In genomic region chr4:88845334-88845733, GRCm38 (mm10) we compare ENCODE assay signal across 22 mouse cellular contexts. TPM values are rescaled to one million over a fixed set of nuclear protein-coding genes. Genes with fewer than 3 reads are reported as not detected.
A peak's percentile ranks its signal among the peaks of the same experiment; 100 is the strongest.
DNase-seq lines count a peak whose midpoint lies in the region; ATAC-seq and TF ChIP-seq lines count a peak whose summit lies in the region.
"Had no signal": no experiment of that assay in that cellular context is flagged by ENCODE, and none has a peak within 500 bp of the region (broad histone marks: within the 10 kb centered on the region; RNA-seq: fewer than 3 reads in every experiment).

No protein-coding gene starts in this region.

- H3K4me3 ChIP-seq in heart, adult 2 months = no peak overlapping the region
- H3K4me3 ChIP-seq in midbrain, postnatal 0 days (ENCODE audit: low read depth, low read length) = no peak overlapping the region
- H3K4me3 ChIP-seq in midbrain, embryonic 10.5 days = no peak overlapping the region
- H3K4me3 ChIP-seq in stomach, postnatal 0 days (ENCODE audit: low read depth, low read length) = no peak overlapping the region
- H3K4me3 ChIP-seq in neural tube, embryonic 15.5 days (replicated peaks) = no peak overlapping the region
- H3K4me3 ChIP-seq: embryonic facial prominence, embryonic 12.5 days; hindbrain, embryonic 15.5 days; limb, embryonic 12.5 days; midbrain, embryonic 12.5 days had no signal

- no peaks in the 10 kb centered on the region for H3K79me2 ChIP-seq in heart, adult 2 months (replicated peaks; ENCODE audit: control insufficient read depth, insufficient read depth, low read length)

- H3K9ac ChIP-seq in heart, adult 2 months (ENCODE audit: low read depth, low read length) = no peak overlapping the region
- no peak overlapping the region for H3K9ac ChIP-seq in midbrain, postnatal 0 days (replicated peaks; ENCODE audit: low read length, poor library complexity, severe bottlenecking)
- H3K9ac ChIP-seq in stomach, postnatal 0 days (ENCODE audit: low read length) = no peak overlapping the region
- H3K9ac ChIP-seq in neural tube, embryonic 15.5 days (replicated peaks) = no peak overlapping the region
- H3K9ac ChIP-seq: embryonic facial prominence, embryonic 12.5 days; hindbrain, embryonic 15.5 days; limb, embryonic 12.5 days; midbrain, embryonic 12.5 days had no signal

- TF ChIP-seq EP300 in heart, adult 2 months (IDR thresholded peaks at IDR 0.05; ENCODE audit: insufficient read depth, low read depth, low read length) = no peak
- TF ChIP-seq EP300 in stomach, postnatal 0 days (optimal IDR thresholded peaks at IDR 0.05) = no peak

- no peak overlapping the region for H3K4me2 ChIP-seq in midbrain, postnatal 0 days (ENCODE audit: low read depth, low read length, poor library complexity, severe bottlenecking)
- H3K4me2 ChIP-seq in stomach, postnatal 0 days (replicated peaks; ENCODE audit: low read depth) = no peak overlapping the region
- no peak overlapping the region for H3K4me2 ChIP-seq in neural tube, embryonic 15.5 days
- H3K4me2 ChIP-seq: embryonic facial prominence, embryonic 12.5 days; hindbrain, embryonic 15.5 days; limb, embryonic 12.5 days; midbrain, embryonic 12.5 days had no signal

- no peaks in the 10 kb centered on the region for H3K9me3 ChIP-seq in midbrain, postnatal 0 days (ENCODE audit: low read length)
- H3K9me3 ChIP-seq in midbrain, embryonic 10.5 days (replicated peaks) = no peaks in the 10 kb centered on the region
- H3K9me3 ChIP-seq in stomach, postnatal 0 days (ENCODE audit: control insufficient read depth, low read length) = no peaks in the 10 kb centered on the region
- no peaks in the 10 kb centered on the region for H3K9me3 ChIP-seq in neural tube, embryonic 15.5 days (replicated peaks)
- H3K9me3 ChIP-seq: embryonic facial prominence, embryonic 12.5 days; hindbrain, embryonic 15.5 days; limb, embryonic 12.5 days; midbrain, embryonic 12.5 days had no signal

- H3K27me3 ChIP-seq in heart, adult 2 months (ENCODE audit: control insufficient read depth, insufficient read depth, low read length) = no peaks in the 10 kb centered on the region
- H3K27me3 ChIP-seq in midbrain, postnatal 0 days (ENCODE audit: insufficient read depth, low read length) = no peaks in the 10 kb centered on the region
- 0 out of 2 replicates have a peak, but pooled peaks cover 5% of the 10 kb centered on the region for H3K27me3 ChIP-seq in midbrain, embryonic 10.5 days (ENCODE audit: low read depth, poor library complexity, severe bottlenecking)
- H3K27me3 ChIP-seq in stomach, postnatal 0 days (ENCODE audit: control insufficient read depth, insufficient read depth, low read length) = no peaks in the 10 kb centered on the region
- no peaks in the 10 kb centered on the region for H3K27me3 ChIP-seq in neural tube, embryonic 15.5 days (replicated peaks)
- H3K27me3 ChIP-seq: embryonic facial prominence, embryonic 12.5 days; hindbrain, embryonic 15.5 days; limb, embryonic 12.5 days; midbrain, embryonic 12.5 days had no signal

- 30% methylated on average over 2 of the region's 2 CpGs for WGBS in heart, adult 2 months
- 55% methylated on average over 2 of the region's 2 CpGs for WGBS in midbrain, postnatal 0 days
- 56% methylated on average over 2 of the region's 2 CpGs for WGBS in midbrain, embryonic 10.5 days
- 47% methylated on average over 2 of the region's 2 CpGs for WGBS in stomach, postnatal 0 days
- WGBS in neural tube, embryonic 15.5 days = 57% methylated on average over 2 of the region's 2 CpGs

- H3K36me3 ChIP-seq in heart, adult 2 months (ENCODE audit: control insufficient read depth, insufficient read depth, low read length) = no peaks in the 10 kb centered on the region
- H3K36me3 ChIP-seq in midbrain, postnatal 0 days (ENCODE audit: insufficient read depth, low read length) = no peaks in the 10 kb centered on the region
- no peaks in the 10 kb centered on the region for H3K36me3 ChIP-seq in midbrain, embryonic 10.5 days
- H3K36me3 ChIP-seq in stomach, postnatal 0 days (ENCODE audit: control insufficient read depth, insufficient read depth, low read length) = no peaks in the 10 kb centered on the region
- no peaks in the 10 kb centered on the region for H3K36me3 ChIP-seq in neural tube, embryonic 15.5 days
- H3K36me3 ChIP-seq: embryonic facial prominence, embryonic 12.5 days; hindbrain, embryonic 15.5 days; limb, embryonic 12.5 days; midbrain, embryonic 12.5 days had no signal

- no peak overlapping the region for H3K27ac ChIP-seq in heart, adult 2 months
- no peak overlapping the region for H3K27ac ChIP-seq in midbrain, postnatal 0 days (ENCODE audit: low read depth, low read length)
- no peak overlapping the region for H3K27ac ChIP-seq in midbrain, embryonic 10.5 days (replicated peaks)
- no peak overlapping the region for H3K27ac ChIP-seq in stomach, postnatal 0 days (replicated peaks)
- H3K27ac ChIP-seq in neural tube, embryonic 15.5 days (replicated peaks) = no peak overlapping the region
- H3K27ac ChIP-seq: embryonic facial prominence, embryonic 12.5 days; hindbrain, embryonic 15.5 days; limb, embryonic 12.5 days; midbrain, embryonic 12.5 days had no signal

- no peak for TF ChIP-seq POLR2A in heart, adult 2 months (IDR thresholded peaks at IDR 0.05; ENCODE audit: insufficient read depth, low read depth, low read length)

- no peaks in the 10 kb centered on the region for H3K4me1 ChIP-seq in heart, adult 2 months (ENCODE audit: control insufficient read depth, insufficient read depth, low read length)
- no peaks in the 10 kb centered on the region for H3K4me1 ChIP-seq in midbrain, postnatal 0 days (ENCODE audit: insufficient read depth, low read length)
- H3K4me1 ChIP-seq in midbrain, embryonic 10.5 days = no peaks in the 10 kb centered on the region
- H3K4me1 ChIP-seq in stomach, postnatal 0 days (replicated peaks; ENCODE audit: control insufficient read depth, insufficient read depth) = no peaks in the 10 kb centered on the region
- H3K4me1 ChIP-seq in neural tube, embryonic 15.5 days = no peaks in the 10 kb centered on the region
- H3K4me1 ChIP-seq: embryonic facial prominence, embryonic 12.5 days; hindbrain, embryonic 15.5 days; limb, embryonic 12.5 days; midbrain, embryonic 12.5 days had no signal

- no peak for DNase-seq in heart, adult 2 months
- no peak for DNase-seq in heart, postnatal 36 days
- no peak for DNase-seq in midbrain, postnatal 0 days (ENCODE audit: low spot score)
- no peak for DNase-seq in midbrain, embryonic 10.5 days (ENCODE audit: low spot score)
- DNase-seq in adipocyte (ENCODE audit: low spot score) = peak; percentile 14
- DNase-seq in stomach, postnatal 0 days (ENCODE audit: low spot score) = no peak
- no peak for DNase-seq in embryo, embryonic 10.5 days (ENCODE audit: low spot score)
- DNase-seq: adrenal gland, postnatal 10 days; cerebellum, postnatal 10 days; heart, adult 11 months; heart, postnatal 10 days; lung, postnatal 36 days; right cerebral cortex, postnatal 14 days; thymus, adult 18-20 months had no signal

- TF ChIP-seq CTCF in heart, adult 2 months (IDR thresholded peaks at IDR 0.05) = peak; percentile 31
- TF ChIP-seq CTCF in midbrain, postnatal 0 days (IDR thresholded peaks at IDR 0.05) = peak; percentile 42; the same call in 1 of the 2 replicates
- peak; percentile 46 for TF ChIP-seq CTCF in stomach, postnatal 0 days (IDR thresholded peaks at IDR 0.05; ENCODE audit: low read depth)

- ATAC-seq in midbrain, postnatal 0 days (ENCODE audit: low FRiP score) = no peak
- no peak for ATAC-seq in stomach, postnatal 0 days (ENCODE audit: low FRiP score, low TSS enrichment)
- no peak for ATAC-seq in neural tube, embryonic 15.5 days (ENCODE audit: low FRiP score)

- intact Hi-C loops in heart, adult 2 months (cut with DNase I) = no loop called here
- intact Hi-C loops in heart, postnatal 36 days (cut with DNase I) = no loop called here

RNA-seq across cellular contexts. Expression of gene Ifna4, which starts 3.7 kb away (rescaled TPM):
- not detected for total RNA-seq in heart, adult 2 months (2021)
- not detected in 2 replicates for polyA plus RNA-seq in heart, adult 2 months (2012; rRNA removed)
- total RNA-seq in heart, postnatal 36 days (2021) = not detected
- total RNA-seq in midbrain, postnatal 0 days (2014; rRNA removed) = not detected in 2 replicates
- not detected in 2 replicates for polyA plus RNA-seq in midbrain, postnatal 0 days (2015; fragmentation: Nextera tagmentation; extraction: Ambion mirVana)
- polyA plus RNA-seq in midbrain, embryonic 10.5 days (2016; fragmentation: Nextera tagmentation; extraction: Ambion mirVana) = not detected in 2 replicates
- not detected in 2 replicates for polyA plus RNA-seq in stomach, postnatal 0 days (2015; fragmentation: Nextera tagmentation; extraction: Ambion mirVana)
- not detected in 2 replicates for polyA plus RNA-seq in neural tube, embryonic 15.5 days (2015; fragmentation: Nextera tagmentation; extraction: Ambion mirVana)
- total RNA-seq: adrenal gland, postnatal 10 days; heart, postnatal 10 days; left cerebral cortex, adult 8-10 months had no signal
- polyA plus RNA-seq: embryonic facial prominence, embryonic 12.5 days; hindbrain, embryonic 15.5 days; kidney, embryonic 14.5 days; limb, embryonic 12.5 days; liver, embryonic 16.5 days; midbrain, embryonic 12.5 days had no signal

RNA-seq across cellular contexts. Expression of gene Ifna1, which starts 4.6 kb away (rescaled TPM):
- not detected for total RNA-seq in heart, adult 2 months (2021)
- not detected in 2 replicates for polyA plus RNA-seq in heart, adult 2 months (2012; rRNA removed)
- total RNA-seq in heart, postnatal 36 days (2021) = not detected
- not detected in 2 replicates for total RNA-seq in midbrain, postnatal 0 days (2014; rRNA removed)
- polyA plus RNA-seq in midbrain, postnatal 0 days (2015; fragmentation: Nextera tagmentation; extraction: Ambion mirVana) = not detected in 2 replicates
- polyA plus RNA-seq in midbrain, embryonic 10.5 days (2016; fragmentation: Nextera tagmentation; extraction: Ambion mirVana) = not detected in 2 replicates
- not detected in 2 replicates for polyA plus RNA-seq in stomach, postnatal 0 days (2015; fragmentation: Nextera tagmentation; extraction: Ambion mirVana)
- polyA plus RNA-seq in neural tube, embryonic 15.5 days (2015; fragmentation: Nextera tagmentation; extraction: Ambion mirVana) = not detected in 2 replicates
- total RNA-seq: adrenal gland, postnatal 10 days; heart, postnatal 10 days; left cerebral cortex, adult 8-10 months had no signal
- polyA plus RNA-seq: embryonic facial prominence, embryonic 12.5 days; hindbrain, embryonic 15.5 days; kidney, embryonic 14.5 days; limb, embryonic 12.5 days; liver, embryonic 16.5 days; midbrain, embryonic 12.5 days had no signal

RNA-seq across cellular contexts. Expression of gene Ifna5, which starts 10.0 kb away (rescaled TPM):
- total RNA-seq in heart, adult 2 months (2021) = not detected
- not detected in 2 replicates for polyA plus RNA-seq in heart, adult 2 months (2012; rRNA removed)
- total RNA-seq in heart, postnatal 36 days (2021) = not detected
- not detected in 2 replicates for total RNA-seq in midbrain, postnatal 0 days (2014; rRNA removed)
- not detected in 2 replicates for polyA plus RNA-seq in midbrain, postnatal 0 days (2015; fragmentation: Nextera tagmentation; extraction: Ambion mirVana)
- not detected in 2 replicates for polyA plus RNA-seq in midbrain, embryonic 10.5 days (2016; fragmentation: Nextera tagmentation; extraction: Ambion mirVana)
- polyA plus RNA-seq in stomach, postnatal 0 days (2015; fragmentation: Nextera tagmentation; extraction: Ambion mirVana) = not detected in 2 replicates
- not detected in 2 replicates for polyA plus RNA-seq in neural tube, embryonic 15.5 days (2015; fragmentation: Nextera tagmentation; extraction: Ambion mirVana)
- total RNA-seq: adrenal gland, postnatal 10 days; heart, postnatal 10 days; left cerebral cortex, adult 8-10 months had no signal
- polyA plus RNA-seq: embryonic facial prominence, embryonic 12.5 days; hindbrain, embryonic 15.5 days; kidney, embryonic 14.5 days; limb, embryonic 12.5 days; liver, embryonic 16.5 days; midbrain, embryonic 12.5 days had no signal

RNA-seq across cellular contexts. Expression of gene Ifna6, which starts 18.1 kb away (rescaled TPM):
- not detected for total RNA-seq in heart, adult 2 months (2021)
- not detected in 2 replicates for polyA plus RNA-seq in heart, adult 2 months (2012; rRNA removed)
- total RNA-seq in heart, postnatal 36 days (2021) = not detected
- not detected in 2 replicates for total RNA-seq in midbrain, postnatal 0 days (2014; rRNA removed)
- polyA plus RNA-seq in midbrain, postnatal 0 days (2015; fragmentation: Nextera tagmentation; extraction: Ambion mirVana) = not detected in 2 replicates
- polyA plus RNA-seq in midbrain, embryonic 10.5 days (2016; fragmentation: Nextera tagmentation; extraction: Ambion mirVana) = not detected in 2 replicates
- polyA plus RNA-seq in stomach, postnatal 0 days (2015; fragmentation: Nextera tagmentation; extraction: Ambion mirVana) = not detected in 2 replicates
- not detected in 2 replicates for polyA plus RNA-seq in neural tube, embryonic 15.5 days (2015; fragmentation: Nextera tagmentation; extraction: Ambion mirVana)
- total RNA-seq: adrenal gland, postnatal 10 days; heart, postnatal 10 days; left cerebral cortex, adult 8-10 months had no signal
- polyA plus RNA-seq: embryonic facial prominence, embryonic 12.5 days; hindbrain, embryonic 15.5 days; kidney, embryonic 14.5 days; limb, embryonic 12.5 days; liver, embryonic 16.5 days; midbrain, embryonic 12.5 days had no signal

RNA-seq across cellular contexts. Expression of gene Ifna11, which starts 25.6 kb away (rescaled TPM):
- not detected for total RNA-seq in heart, adult 2 months (2021)
- not detected in 2 replicates for polyA plus RNA-seq in heart, adult 2 months (2012; rRNA removed)
- not detected for total RNA-seq in heart, postnatal 36 days (2021)
- total RNA-seq in midbrain, postnatal 0 days (2014; rRNA removed) = not detected in 2 replicates
- not detected in 2 replicates for polyA plus RNA-seq in midbrain, postnatal 0 days (2015; fragmentation: Nextera tagmentation; extraction: Ambion mirVana)
- polyA plus RNA-seq in midbrain, embryonic 10.5 days (2016; fragmentation: Nextera tagmentation; extraction: Ambion mirVana) = not detected in 2 replicates
- not detected in 2 replicates for polyA plus RNA-seq in stomach, postnatal 0 days (2015; fragmentation: Nextera tagmentation; extraction: Ambion mirVana)
- not detected in 2 replicates for polyA plus RNA-seq in neural tube, embryonic 15.5 days (2015; fragmentation: Nextera tagmentation; extraction: Ambion mirVana)
- total RNA-seq: adrenal gland, postnatal 10 days; heart, postnatal 10 days; left cerebral cortex, adult 8-10 months had no signal
- polyA plus RNA-seq: embryonic facial prominence, embryonic 12.5 days; hindbrain, embryonic 15.5 days; kidney, embryonic 14.5 days; limb, embryonic 12.5 days; liver, embryonic 16.5 days; midbrain, embryonic 12.5 days had no signal
